Mouse (Mus musculus) kidney, embryonic 14.5 days (tissue): ENCODE results near the gene Ipo5. TPM values are rescaled to one million over a fixed set of nuclear protein-coding genes. Genes with fewer than 3 reads are reported as not detected.

ENCODE experiments used
- ATAC-seq: fragments of 200-750 bp; cut with Nextera tagmentation; 2 replicates; pipeline ENCODE4 v1.8.0; 2017; ENCODE audit warnings: moderate number of reproducible peaks, mild to moderate bottlenecking, moderate TSS enrichment, moderate library complexity; ENCODE audit not compliant: low FRiP score, low TSS enrichment
- H3K27ac ChIP-seq: fragments of 300-500 bp; sonication (generic); 2 replicates; pipeline ENCODE4 v1.5.1; 2014; ENCODE audit warnings: low read depth, mild to moderate bottlenecking, low read length, moderate library complexity, mixed read lengths
- H3K27me3 ChIP-seq: fragments of 300-500 bp; sonication (generic); 2 replicates; pipeline ENCODE4 v1.6.1; 2014; ENCODE audit warnings: mild to moderate bottlenecking, low read length; ENCODE audit not compliant: control insufficient read depth, insufficient read depth
- H3K36me3 ChIP-seq: fragments of 300-500 bp; sonication (generic); 2 replicates; pipeline ENCODE4 v1.6.1; 2014; ENCODE audit warnings: low read length, mixed read lengths; ENCODE audit not compliant: control insufficient read depth, insufficient read depth
- H3K4me1 ChIP-seq: fragments of 300-500 bp; sonication (generic); 2 replicates; pipeline ENCODE4 v1.6.1; 2014; ENCODE audit warnings: low read length, mixed read lengths; ENCODE audit not compliant: control insufficient read depth, insufficient read depth
- H3K4me2 ChIP-seq: fragments of 300-500 bp; sonication (generic); replicated peaks from 2 replicates; pipeline ENCODE4 v1.6.1; 2014; ENCODE audit warnings: low read depth, mild to moderate bottlenecking, low read length
- H3K4me3 ChIP-seq: fragments of 300-500 bp; sonication (generic); 2 replicates; pipeline ENCODE4 v1.5.1; 2014; ENCODE audit warnings: mild to moderate bottlenecking, low read length
- H3K9ac ChIP-seq: fragments of 300-500 bp; sonication (generic); 2 replicates; pipeline ENCODE4 v1.6.1; 2014; ENCODE audit warnings: low read depth, mild to moderate bottlenecking, low read length, moderate library complexity
- H3K9me3 ChIP-seq: fragments of 300-500 bp; sonication (generic); 2 replicates; pipeline ENCODE4 v1.6.1; 2016; ENCODE audit warnings: low read length; ENCODE audit not compliant: control insufficient read depth
- WGBS: fragments of 180-500 bp; shearing (Covaris S2); extraction: QIAGEN DNeasy Blood & Tissue Kit; methylation state at CpG from one replicate; pipeline ENCODE4 v1.1.7; 2014; 5-methylcytosine and 5-hydroxymethylcytosine counted together
- polyA plus RNA-seq: library from polyadenylated mRNA; unstranded; fragments of >200 nt; fragmentation: Nextera tagmentation; extraction: Ambion mirVana; gene quantifications from 2 replicates; pipeline ENCODE4 v1.2.1, GENCODE M21; 2014

Gene Ipo5
- polyA plus RNA-seq, 1 experiment from 2014 or later, result 143 TPM

GRCm38 (mm10) chr14:120931236-120931635 is 20.2 kb downstream of the Ipo5 start:
- H3K27me3 ChIP-seq, result no peaks in the 10 kb centered on the region
- H3K4me2 ChIP-seq, result no peak overlapping the region
- H3K9me3 ChIP-seq, result no peaks in the 10 kb centered on the region
- no peak for ATAC-seq
- no peak overlapping the region for H3K27ac ChIP-seq
- no peak overlapping the region for H3K9ac ChIP-seq
- H3K4me3 ChIP-seq, result no peak overlapping the region
- H3K4me1 ChIP-seq, result no peaks in the 10 kb centered on the region
- peaks cover 94% of the 10 kb centered on the region for H3K36me3 ChIP-seq
- 89% methylated on average over 4 of the region's 4 CpGs for WGBS

GRCm38 (mm10) chr14:120933624-120934023 is 22.6 kb downstream of the Ipo5 start:
- ATAC-seq, result no peak
- Histone ChIP-seq H3K4me1 (no peaks in the 10 kb centered on the region), H3K4me3 (no peak overlapping the region), H3K36me3 (peaks cover 95% of the 10 kb centered on the region), H3K27me3 (no peaks in the 10 kb centered on the region), H3K4me2 (no peak overlapping the region), H3K27ac (no peak overlapping the region), H3K9me3 (no peaks in the 10 kb centered on the region), H3K9ac (no peak overlapping the region)
- WGBS, result 92% methylated on average over 8 of the region's 8 CpGs

- Histone ChIP-seq H3K9ac (no peak overlapping the region), H3K4me3 (no peak overlapping the region), H3K9me3 (no peaks in the 10 kb centered on the region), H3K36me3 (peaks cover 96% of the 10 kb centered on the region), H3K4me2 (no peak overlapping the region), H3K27me3 (no peaks in the 10 kb centered on the region), H3K27ac (no peak overlapping the region), H3K4me1 (no peaks in the 10 kb centered on the region)
- ATAC-seq, result no peak
- 89% methylated on average over 1 of the region's 1 CpGs for WGBS
These were observed 26.1 kb downstream of the Ipo5 start for GRCm38 (mm10) chr14:120937102-120937501.

- no peaks in the 10 kb centered on the region for H3K27me3 ChIP-seq
- peaks cover 98% of the 10 kb centered on the region for H3K36me3 ChIP-seq
- no peaks in the 10 kb centered on the region for H3K4me1 ChIP-seq
- ATAC-seq, result no peak
- no peak overlapping the region for H3K4me2 ChIP-seq
- no peak overlapping the region for H3K4me3 ChIP-seq
- no peak overlapping the region for H3K27ac ChIP-seq
- no peaks in the 10 kb centered on the region for H3K9me3 ChIP-seq
- 77% methylated on average over 9 of the region's 9 CpGs for WGBS
- no peak overlapping the region for H3K9ac ChIP-seq
These were observed 31.8 kb downstream of the Ipo5 start for GRCm38 (mm10) chr14:120942803-120943202.

GRCm38 (mm10) chr14:120945146-120945545 is 34.1 kb downstream of the Ipo5 start:
- H3K9me3 ChIP-seq, result peaks cover 4% of the 10 kb centered on the region
- H3K4me3 ChIP-seq, result no peak overlapping the region
- peak overlapping the region; percentile 17; the same call in 1 of the 2 replicates for H3K27ac ChIP-seq
- H3K27me3 ChIP-seq, result no peaks in the 10 kb centered on the region
- H3K4me1 ChIP-seq, result no peaks in the 10 kb centered on the region
- WGBS, result 34% methylated on average over 7 of the region's 7 CpGs
- H3K9ac ChIP-seq, result no peak overlapping the region
- H3K36me3 ChIP-seq, result peaks cover 95% of the 10 kb centered on the region
- H3K4me2 ChIP-seq, result no peak overlapping the region
- ATAC-seq, result peak; percentile 81

GRCm38 (mm10) chr14:120947104-120947503 is 36.1 kb downstream of the Ipo5 start:
- no peak for ATAC-seq
- no peak overlapping the region for H3K4me3 ChIP-seq
- peaks cover 4% of the 10 kb centered on the region for H3K9me3 ChIP-seq
- no peak overlapping the region for H3K27ac ChIP-seq
- H3K4me1 ChIP-seq, result no peaks in the 10 kb centered on the region
- peaks cover 76% of the 10 kb centered on the region for H3K36me3 ChIP-seq
- WGBS, result 82% methylated on average over 8 of the region's 8 CpGs
- no peak overlapping the region for H3K4me2 ChIP-seq
- H3K9ac ChIP-seq, result no peak overlapping the region
- no peaks in the 10 kb centered on the region for H3K27me3 ChIP-seq

- no peaks in the 10 kb centered on the region for H3K27me3 ChIP-seq
- H3K36me3 ChIP-seq, result peaks cover 57% of the 10 kb centered on the region
- H3K4me1 ChIP-seq, result no peaks in the 10 kb centered on the region
- H3K4me2 ChIP-seq, result no peak overlapping the region
- no peak overlapping the region for H3K4me3 ChIP-seq
- H3K9me3 ChIP-seq, result peaks cover 4% of the 10 kb centered on the region
- WGBS, result 94% methylated on average over 5 of the region's 5 CpGs
- H3K27ac ChIP-seq, result no peak overlapping the region
- no peak for ATAC-seq
- no peak overlapping the region for H3K9ac ChIP-seq
These were observed 38.0 kb downstream of the Ipo5 start for GRCm38 (mm10) chr14:120949002-120949401.

- H3K4me1 ChIP-seq, result no peaks in the 10 kb centered on the region
- H3K27me3 ChIP-seq, result no peaks in the 10 kb centered on the region
- no peak for ATAC-seq
- H3K4me2 ChIP-seq, result no peak overlapping the region
- H3K4me3 ChIP-seq, result no peak overlapping the region
- no peak overlapping the region for H3K27ac ChIP-seq
- WGBS, result 92% methylated on average over 2 of the region's 2 CpGs
- no peak overlapping the region for H3K9ac ChIP-seq
- H3K36me3 ChIP-seq, result peaks cover 47% of the 10 kb centered on the region
- H3K9me3 ChIP-seq, result peaks cover 4% of the 10 kb centered on the region
These were observed 39.0 kb downstream of the Ipo5 start for GRCm38 (mm10) chr14:120950068-120950467.

- Histone ChIP-seq H3K9me3 (peaks cover 4% of the 10 kb centered on the region), H3K27ac (no peak overlapping the region), H3K4me1 (no peaks in the 10 kb centered on the region), H3K4me2 (no peak overlapping the region), H3K36me3 (peaks cover 23% of the 10 kb centered on the region), H3K27me3 (no peaks in the 10 kb centered on the region), H3K9ac (no peak overlapping the region), H3K4me3 (no peak overlapping the region)
- WGBS, result 50% methylated on average over 2 of the region's 2 CpGs
- no peak for ATAC-seq
These were observed 41.4 kb downstream of the Ipo5 start for GRCm38 (mm10) chr14:120952434-120952833.
